Mouse (Mus musculus): ENCODE results near the gene Dnajc6.

- TF ChIP-seq TAL1 (IDR thresholded peaks at IDR 0.05; ENCODE audit: low read length) (no peak), GATA1 (IDR thresholded peaks at IDR 0.05; ENCODE audit: low read length) (no peak)
Measured at GRCm38 (mm10) chr4:101656056-101656455, 159.6 kb downstream of the Dnajc6 start.
